Mouse (Mus musculus) testis, adult 2 months (tissue): ENCODE data around the gene Ppip5k1. TPM values are rescaled to one million over a fixed set of nuclear protein-coding genes. Genes with fewer than 3 reads are reported as not detected.

ENCODE experiments used
- H3K27ac ChIP-seq: fragments of 200-500 bp; 2 replicates; pipeline ENCODE4 v1.5.1; 2012; ENCODE audit warnings: low read depth, low read length; ENCODE audit not compliant: control insufficient read depth, insufficient read depth
- H3K27me3 ChIP-seq: fragments of 200-500 bp; 2 replicates; pipeline ENCODE4 v1.6.1; 2012; ENCODE audit warnings: mild to moderate bottlenecking, low read length, moderate library complexity; ENCODE audit not compliant: control insufficient read depth, insufficient read depth
- H3K36me3 ChIP-seq: fragments of 200-500 bp; 2 replicates; pipeline ENCODE4 v1.6.1; 2012; ENCODE audit warnings: mild to moderate bottlenecking, low read length; ENCODE audit not compliant: control insufficient read depth, insufficient read depth
- H3K4me1 ChIP-seq: fragments of 200-500 bp; 2 replicates; pipeline ENCODE4 v1.6.1; 2012; ENCODE audit warnings: low read length; ENCODE audit not compliant: control insufficient read depth, insufficient read depth
- H3K4me3 ChIP-seq: fragments of 200-500 bp; 2 replicates; pipeline ENCODE4 v1.5.1; 2012; ENCODE audit warnings: low read depth, mild to moderate bottlenecking, low read length, moderate library complexity, mixed read lengths; ENCODE audit not compliant: control insufficient read depth
- CTCF ChIP-seq: fragments of 200-500 bp; IDR thresholded peaks from 2 replicates; pipeline ENCODE4 v1.5.1; 2012; ENCODE audit warnings: low read depth, mild to moderate bottlenecking, inconsistent platforms, low read length, moderate library complexity; ENCODE audit not compliant: control insufficient read depth, insufficient read depth, insufficient replicate concordance
- POLR2A ChIP-seq: fragments of 200-500 bp; IDR thresholded peaks from 2 replicates; pipeline ENCODE4 v1.6.1; 2012; ENCODE audit warnings: low read depth, mild to moderate bottlenecking, inconsistent platforms, low read length, moderate library complexity; ENCODE audit not compliant: control insufficient read depth
- polyA plus RNA-seq: library from polyadenylated mRNA; depleted of rRNA; stranded (reverse); fragments of >200 nt; gene quantifications from 2 replicates; pipeline ENCODE4 v1.2.3, GENCODE M21; 2012

The Ppip5k1 gene
- polyA plus RNA-seq, 1 experiment, result 33.1 TPM

GRCm38 (mm10) chr2:121339057-121339456 is 16.1 kb downstream of the Ppip5k1 start:
- H3K4me3 ChIP-seq, result no peak overlapping the region
- H3K4me1 ChIP-seq, result no peaks in the 10 kb centered on the region
- H3K27me3 ChIP-seq, result no peaks in the 10 kb centered on the region
- TF ChIP-seq CTCF, result no peak
- no peak for TF ChIP-seq POLR2A
- peaks cover 5% of the 10 kb centered on the region for H3K36me3 ChIP-seq
- no peak overlapping the region for H3K27ac ChIP-seq

GRCm38 (mm10) chr2:121329492-121329891 is 25.7 kb downstream of the Ppip5k1 start:
- no peak for TF ChIP-seq CTCF
- no peak for TF ChIP-seq POLR2A
- H3K27me3 ChIP-seq, result no peaks in the 10 kb centered on the region
- no peaks in the 10 kb centered on the region for H3K4me1 ChIP-seq
- peaks cover 5% of the 10 kb centered on the region for H3K36me3 ChIP-seq
- no peak overlapping the region for H3K27ac ChIP-seq
- H3K4me3 ChIP-seq, result no peak overlapping the region

GRCm38 (mm10) chr2:121323693-121324470 is 31.3 kb downstream of the Ppip5k1 start:
- Histone ChIP-seq H3K4me1 (no peaks in the 10 kb centered on the region), H3K36me3 (peaks cover 3% of the 10 kb centered on the region), H3K4me3 (no peak overlapping the region), H3K27me3 (no peaks in the 10 kb centered on the region), H3K27ac (no peak overlapping the region)
- TF ChIP-seq CTCF, result no peak
- TF ChIP-seq POLR2A, result no peak

GRCm38 (mm10) chr2:121323041-121323440 is 32.2 kb downstream of the Ppip5k1 start:
- Histone ChIP-seq H3K36me3 (peaks cover 3% of the 10 kb centered on the region), H3K27me3 (no peaks in the 10 kb centered on the region), H3K27ac (no peak overlapping the region), H3K4me3 (no peak overlapping the region), H3K4me1 (no peaks in the 10 kb centered on the region)
- TF ChIP-seq POLR2A (no peak), CTCF (no peak)

GRCm38 (mm10) chr2:121316278-121316677 is 38.9 kb downstream of the Ppip5k1 start:
- Histone ChIP-seq H3K27ac (no peak overlapping the region), H3K4me1 (no peaks in the 10 kb centered on the region), H3K4me3 (no peak overlapping the region), H3K27me3 (no peaks in the 10 kb centered on the region), H3K36me3 (peaks cover 2% of the 10 kb centered on the region)
- TF ChIP-seq POLR2A (no peak), CTCF (no peak)

- Histone ChIP-seq H3K36me3 (no peaks in the 10 kb centered on the region), H3K27ac (no peak overlapping the region), H3K4me3 (no peak overlapping the region), H3K27me3 (no peaks in the 10 kb centered on the region), H3K4me1 (peaks cover 14% of the 10 kb centered on the region)
- TF ChIP-seq POLR2A, result no peak
Measured at GRCm38 (mm10) chr2:121308997-121309416, 46.2 kb downstream of the Ppip5k1 start.

- Histone ChIP-seq H3K27ac (no peak overlapping the region), H3K4me3 (no peak overlapping the region), H3K4me1 (no peaks in the 10 kb centered on the region), H3K36me3 (no peaks in the 10 kb centered on the region), H3K27me3 (no peaks in the 10 kb centered on the region)
- TF ChIP-seq POLR2A (no peak), CTCF (no peak)
Measured at GRCm38 (mm10) chr2:121300036-121300435, 55.2 kb downstream of the Ppip5k1 start.
